In the genomic region with DNA sequence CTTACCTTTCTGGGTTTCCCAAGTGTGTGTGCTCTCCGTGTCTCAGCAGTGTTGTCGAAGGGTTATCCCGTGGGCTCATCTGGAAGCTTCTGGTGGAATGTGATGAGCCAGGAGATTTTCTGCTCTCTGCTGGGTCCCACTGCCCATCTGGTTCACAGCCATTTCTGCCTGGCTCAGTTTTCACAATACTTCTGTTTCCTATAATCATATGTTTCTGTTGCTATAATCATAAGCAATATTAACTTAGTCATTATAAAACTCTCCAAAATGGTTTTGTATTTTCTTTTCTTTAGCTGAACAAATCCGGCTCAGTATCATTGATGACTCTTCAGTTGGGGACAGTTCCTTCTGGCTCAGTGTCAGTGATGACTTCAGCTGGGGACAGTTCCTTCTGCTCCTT, we compare ENCODE assay signal across 18 mouse cellular contexts. TPM values are rescaled to one million over a fixed set of nuclear protein-coding genes. Genes with fewer than 3 reads are reported as not detected.
A peak's percentile ranks its signal among the peaks of the same experiment; 100 is the strongest.
DNase-seq lines count a peak whose midpoint lies in the region; ATAC-seq and TF ChIP-seq lines count a peak whose summit lies in the region.
"Had no signal": no experiment of that assay in that cellular context is flagged by ENCODE, and none has a peak within 500 bp of the region (broad histone marks: within the 10 kb centered on the region; RNA-seq: fewer than 3 reads in every experiment).

A gene (minus strand): TSS at position 101 of the 400 bp plus-strand sequence.

- H3K4me3 ChIP-seq in hindbrain, postnatal 0 days (ENCODE audit: low read length) = peak within 1 kb of the TSS; percentile 13; the same call in 1 of the 2 replicates
- H3K4me3 ChIP-seq in hindbrain, embryonic 11.5 days (ENCODE audit: low read depth, low read length) = no peak within 1 kb of the TSS
- H3K4me3 ChIP-seq in left cerebral cortex, adult 2 months = peak within 1 kb of the TSS; percentile 28
- 0 out of 2 replicates have a peak within 1 kb of the TSS, but pooled peaks have one; percentile 7 for H3K4me3 ChIP-seq in stomach, embryonic 15.5 days (replicated peaks)
- no peak within 1 kb of the TSS for H3K4me3 ChIP-seq in stomach, postnatal 0 days (ENCODE audit: low read depth, low read length)
- H3K4me3 ChIP-seq: heart, embryonic 12.5 days; megakaryocyte, embryonic 14.5 days had no signal

- no peak within 1 kb of the TSS for H3K9ac ChIP-seq in hindbrain, postnatal 0 days (replicated peaks; ENCODE audit: low read length)
- H3K9ac ChIP-seq in hindbrain, embryonic 11.5 days (ENCODE audit: low read depth, low read length) = no peak within 1 kb of the TSS
- no peak within 1 kb of the TSS for H3K9ac ChIP-seq in stomach, embryonic 15.5 days
- no peak within 1 kb of the TSS for H3K9ac ChIP-seq in stomach, postnatal 0 days (ENCODE audit: low read length)
- H3K9ac ChIP-seq: heart, embryonic 12.5 days had no signal

- 49% methylated on average over 4 of the region's 4 CpGs for WGBS in hindbrain, postnatal 0 days
- 68% methylated on average over 4 of the region's 4 CpGs for WGBS in hindbrain, embryonic 11.5 days
- 49% methylated on average over 4 of the region's 4 CpGs for WGBS in stomach, embryonic 15.5 days
- WGBS in stomach, postnatal 0 days = 36% methylated on average over 4 of the region's 4 CpGs

- no peaks in the 10 kb centered on the region for H3K4me1 ChIP-seq in hindbrain, postnatal 0 days (ENCODE audit: insufficient read depth, low read length)
- H3K4me1 ChIP-seq in hindbrain, embryonic 11.5 days (replicated peaks; ENCODE audit: control insufficient read depth, insufficient read depth, low read length) = no peaks in the 10 kb centered on the region
- H3K4me1 ChIP-seq in stomach, embryonic 15.5 days = no peaks in the 10 kb centered on the region
- H3K4me1 ChIP-seq in stomach, postnatal 0 days (replicated peaks; ENCODE audit: control insufficient read depth, insufficient read depth) = no peaks in the 10 kb centered on the region
- H3K4me1 ChIP-seq: heart, embryonic 12.5 days had no signal

- H3K36me3 ChIP-seq in hindbrain, postnatal 0 days (ENCODE audit: insufficient read depth, low read length) = no peaks in the 10 kb centered on the region
- no peaks in the 10 kb centered on the region for H3K36me3 ChIP-seq in hindbrain, embryonic 11.5 days (ENCODE audit: control insufficient read depth, insufficient read depth, low read length)
- no peaks in the 10 kb centered on the region for H3K36me3 ChIP-seq in stomach, embryonic 15.5 days
- H3K36me3 ChIP-seq in stomach, postnatal 0 days (ENCODE audit: control insufficient read depth, insufficient read depth, low read length) = no peaks in the 10 kb centered on the region
- H3K36me3 ChIP-seq: heart, embryonic 12.5 days had no signal

- no peak for ATAC-seq in hindbrain, postnatal 0 days
- no peak for ATAC-seq in hindbrain, embryonic 11.5 days (ENCODE audit: low FRiP score)
- no peak for ATAC-seq in stomach, embryonic 15.5 days (ENCODE audit: insufficient read depth, low FRiP score, low read depth)
- ATAC-seq in stomach, postnatal 0 days (ENCODE audit: low FRiP score, low TSS enrichment) = no peak
- ATAC-seq: CD4-positive, CD25-positive, alpha-beta regulatory T cell, adult 4 months had no signal

- H3K27ac ChIP-seq in hindbrain, postnatal 0 days = no peak within 1 kb of the TSS
- H3K27ac ChIP-seq in hindbrain, embryonic 11.5 days (ENCODE audit: low read depth, low read length) = no peak within 1 kb of the TSS
- H3K27ac ChIP-seq in left cerebral cortex, adult 2 months = peak within 1 kb of the TSS; percentile 55; the same call in 1 of the 2 replicates
- no peak within 1 kb of the TSS for H3K27ac ChIP-seq in stomach, embryonic 15.5 days
- no peak within 1 kb of the TSS for H3K27ac ChIP-seq in stomach, postnatal 0 days (replicated peaks)

- H3K4me2 ChIP-seq in hindbrain, postnatal 0 days (ENCODE audit: low read depth, low read length) = peak within 1 kb of the TSS; percentile 18; the same call in 1 of the 2 replicates
- H3K4me2 ChIP-seq in hindbrain, embryonic 11.5 days (replicated peaks; ENCODE audit: low read depth, low read length) = no peak within 1 kb of the TSS
- no peak within 1 kb of the TSS for H3K4me2 ChIP-seq in stomach, embryonic 15.5 days
- no peak within 1 kb of the TSS for H3K4me2 ChIP-seq in stomach, postnatal 0 days (replicated peaks; ENCODE audit: low read depth)
- H3K4me2 ChIP-seq: heart, embryonic 12.5 days had no signal

- TF ChIP-seq EP300 in stomach, postnatal 0 days (optimal IDR thresholded peaks at IDR 0.05) = no peak

- no peaks in the 10 kb centered on the region for H3K27me3 ChIP-seq in hindbrain, postnatal 0 days (ENCODE audit: insufficient read depth, low read length)
- no peaks in the 10 kb centered on the region for H3K27me3 ChIP-seq in hindbrain, embryonic 11.5 days (ENCODE audit: control insufficient read depth, insufficient read depth, low read length)
- no peaks in the 10 kb centered on the region for H3K27me3 ChIP-seq in stomach, embryonic 15.5 days (replicated peaks)
- no peaks in the 10 kb centered on the region for H3K27me3 ChIP-seq in stomach, postnatal 0 days (ENCODE audit: control insufficient read depth, insufficient read depth, low read length)
- H3K27me3 ChIP-seq: heart, embryonic 12.5 days had no signal

- intact Hi-C loops in left cerebral cortex, adult 2 months (cut with DNase I) = loop anchor here (2.0 kb wide), 1 partner anchor 17 kb away; no protein-coding TSS in a partner anchor
- intact Hi-C loops in left cerebral cortex, postnatal 36 days (cut with DNase I) = no loop called here

- DNase-seq in hindbrain, postnatal 0 days (ENCODE audit: low spot score) = no peak
- DNase-seq in hindbrain, embryonic 11.5 days (ENCODE audit: low spot score) = no peak
- DNase-seq in left cerebral cortex, adult 2 months (ENCODE audit: extremely low spot score in 1 of 2, low spot score in 2 of 2) = no peak
- no peak for DNase-seq in left cerebral cortex, postnatal 36 days (ENCODE audit: low spot score in 2 of 2)
- DNase-seq in stomach, postnatal 0 days (ENCODE audit: low spot score) = no peak
- no peak for DNase-seq in adipocyte (ENCODE audit: low spot score)
- DNase-seq: adrenal gland, postnatal 10 days; cerebellum, adult 9-10 months; gastrocnemius, postnatal 25 days; heart, postnatal 4 days; kidney, postnatal 4 days; right cerebral cortex, adult 18-20 months had no signal

- no peak for TF ChIP-seq CTCF in hindbrain, postnatal 0 days (IDR thresholded peaks at IDR 0.05; ENCODE audit: low read depth)
- TF ChIP-seq CTCF in left cerebral cortex, adult 2 months (IDR thresholded peaks at IDR 0.05) = no peak
- no peak for TF ChIP-seq CTCF in stomach, postnatal 0 days (IDR thresholded peaks at IDR 0.05; ENCODE audit: low read depth)

- no peaks in the 10 kb centered on the region for H3K9me3 ChIP-seq in hindbrain, postnatal 0 days (ENCODE audit: low read length)
- H3K9me3 ChIP-seq in hindbrain, embryonic 11.5 days (ENCODE audit: control insufficient read depth, low read length) = no peaks in the 10 kb centered on the region
- H3K9me3 ChIP-seq in stomach, embryonic 15.5 days = no peaks in the 10 kb centered on the region
- H3K9me3 ChIP-seq in stomach, postnatal 0 days (ENCODE audit: control insufficient read depth, low read length) = no peaks in the 10 kb centered on the region
- H3K9me3 ChIP-seq: heart, embryonic 12.5 days had no signal

RNA-seq across cellular contexts. Expression of the gene that starts here (rescaled TPM):
- 1.8 TPM in 2 replicates for total RNA-seq in hindbrain, postnatal 0 days (2014; rRNA removed)
- 0.56 and 1.3 TPM in 2 replicates for polyA plus RNA-seq in hindbrain, postnatal 0 days (2015; fragmentation: Nextera tagmentation; extraction: Ambion mirVana)
- polyA plus RNA-seq in hindbrain, embryonic 11.5 days (2014; fragmentation: Nextera tagmentation; extraction: Ambion mirVana) = 0.63 TPM in 1 of 2 replicates, not detected in the other
- 1 to 10 TPM; 4.2 to 4.4 TPM for total RNA-seq in left cerebral cortex, adult 2 months (2021)
- total RNA-seq in left cerebral cortex, postnatal 36 days (2021) = 1 to 10 TPM; 3.6 to 5.6 TPM
- 1.0 and 1.9 TPM in 2 replicates for polyA plus RNA-seq in stomach, embryonic 15.5 days (2015; fragmentation: Nextera tagmentation; extraction: Ambion mirVana)
- polyA plus RNA-seq in stomach, postnatal 0 days (2015; fragmentation: Nextera tagmentation; extraction: Ambion mirVana) = 0.56 and 0.63 TPM in 2 replicates
- total RNA-seq: MEL had no signal
- polyA plus RNA-seq: CD4-positive, CD25-positive, alpha-beta regulatory T cell, adult 4 months; heart, embryonic 12.5 days; liver, embryonic 16.5 days had no signal

Comparison
In these comparisons a context has a peak if more than half of its experiments do, and no peak if none do; other contexts are left out.
1. H3K4me3 ChIP-seq: peak in hindbrain, postnatal 0 days (single experiment), left cerebral cortex, adult 2 months (single experiment) and stomach, embryonic 15.5 days (single experiment); none in hindbrain, embryonic 11.5 days (single experiment) and stomach, postnatal 0 days (single experiment).